Mouse (Mus musculus) adrenal gland, adult 18-20 months (tissue): ENCODE data around the gene Pcdh20. TPM values are rescaled to one million over a fixed set of nuclear protein-coding genes. Genes with fewer than 3 reads are reported as not detected.

Source experiments
- DNase-seq, 2 experiments: peaks; one replicate each; pipeline ENCODE4 v3.0.0; 2021 to 2022; ENCODE audit warnings: low spot score in 2 of 2
- long read RNA-seq, 2 experiments: library from polyadenylated mRNA; stranded (forward); transcript quantifications; one replicate each; pipeline ENCODE4 v2.0.0; 2021
- total RNA-seq, 2 experiments: library from RNA; stranded (reverse); gene quantifications; 1 replicate in 1 of 2; 2 replicates in 1 of 2; pipeline ENCODE4 v1.2.3; 2021

Pcdh20 gene
- under 1 TPM; 0.50 to 0.51 TPM for total RNA-seq
- long read RNA-seq, experiment 1, partial matches to known transcripts = 0 of 1 reads
- long read RNA-seq, experiment 1, other reads (novel, unspliced or antisense) = 0 of 1 reads
- long read RNA-seq, experiment 2, partial matches to known transcripts = 0 of 1 reads
- long read RNA-seq, experiment 2, other reads (novel, unspliced or antisense) = 0 of 1 reads

DNA sequence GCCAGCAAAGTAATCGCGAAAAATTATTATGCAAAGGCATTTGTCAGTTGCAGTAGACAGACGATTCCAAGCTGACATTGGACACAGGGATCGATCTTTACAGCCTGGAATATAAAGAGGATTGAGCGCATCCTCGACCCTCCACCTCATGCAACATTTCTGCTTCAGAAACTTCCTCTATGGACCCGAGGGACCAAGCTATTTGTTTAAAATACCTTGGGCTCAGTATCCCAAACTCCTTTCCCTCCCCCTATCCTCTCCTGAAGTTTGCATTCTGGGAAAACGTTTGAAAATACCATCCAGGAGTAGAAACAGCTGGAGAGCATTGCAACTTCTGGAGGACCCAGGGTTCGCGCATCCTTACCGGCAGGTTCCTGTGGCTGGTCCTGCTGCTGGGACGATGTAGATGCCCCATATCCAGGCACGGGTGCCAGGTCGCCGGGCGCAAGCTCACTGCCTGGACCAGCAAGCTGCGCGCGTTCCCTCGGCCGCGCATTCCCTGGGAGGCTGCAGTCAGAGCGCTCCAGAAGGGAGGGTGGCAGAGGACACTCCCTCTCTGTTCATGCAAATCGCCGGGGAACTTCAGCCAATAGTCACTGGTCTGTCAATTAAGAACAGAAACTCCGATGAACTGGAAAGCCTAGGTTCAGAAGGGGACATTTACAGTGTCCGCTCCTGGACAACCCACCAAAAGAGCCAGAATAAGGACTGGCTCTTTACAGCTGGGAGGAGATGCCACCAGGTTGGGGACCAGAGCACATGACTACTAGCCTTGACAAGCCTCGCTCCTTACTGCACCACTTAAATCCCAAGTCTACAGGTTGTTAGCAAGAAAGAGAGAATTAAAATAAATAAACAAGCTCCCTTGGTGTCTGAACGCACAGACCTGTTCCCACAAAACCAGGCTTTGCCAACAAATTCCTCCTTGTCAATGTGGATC lies at the start of gene Pcdh20:
Gene Pcdh20 (minus strand): TSS at position 902 of the 940 bp plus-strand sequence.
- no peak for DNase-seq

DNA sequence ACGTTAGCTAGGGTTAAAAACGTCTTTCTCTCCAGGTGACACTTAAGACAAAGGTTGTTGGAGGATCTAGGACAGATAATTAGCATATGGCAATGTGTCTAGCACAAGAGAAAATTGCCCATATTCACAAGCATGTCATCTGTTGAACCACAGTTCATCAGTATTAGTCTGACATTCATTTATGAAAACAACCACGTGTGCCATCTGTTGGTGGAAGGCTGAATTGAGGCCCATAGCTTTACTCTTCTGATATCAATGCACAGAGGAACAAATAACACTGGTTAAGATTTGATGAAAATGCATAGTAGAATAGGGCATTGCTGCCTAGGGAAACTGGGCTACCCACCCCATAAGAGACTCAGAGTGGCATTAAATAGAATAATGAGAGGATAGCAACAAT lies 8.7 kb upstream of the Pcdh20 start:
- no peak for DNase-seq

DNA sequence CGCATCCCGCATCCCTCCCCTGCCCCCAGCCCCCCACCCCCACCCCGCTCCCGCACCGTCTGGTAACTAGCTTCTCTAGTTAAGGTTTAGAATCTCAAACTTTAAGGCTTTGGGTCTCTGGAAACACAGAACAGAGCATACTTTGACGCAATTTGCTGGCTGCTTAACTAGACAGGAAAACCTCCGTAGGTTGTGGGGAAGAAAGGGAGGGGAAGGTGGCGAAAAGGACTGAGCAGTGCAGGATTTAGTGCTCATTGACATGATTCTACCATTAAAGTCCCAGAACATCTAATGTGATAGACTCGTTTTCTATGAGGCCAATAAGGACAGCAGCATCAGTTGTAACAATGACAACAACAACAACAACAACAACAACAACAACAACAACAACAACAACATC lies 1.2 kb downstream of the Pcdh20 start:
- no peak for DNase-seq

DNA sequence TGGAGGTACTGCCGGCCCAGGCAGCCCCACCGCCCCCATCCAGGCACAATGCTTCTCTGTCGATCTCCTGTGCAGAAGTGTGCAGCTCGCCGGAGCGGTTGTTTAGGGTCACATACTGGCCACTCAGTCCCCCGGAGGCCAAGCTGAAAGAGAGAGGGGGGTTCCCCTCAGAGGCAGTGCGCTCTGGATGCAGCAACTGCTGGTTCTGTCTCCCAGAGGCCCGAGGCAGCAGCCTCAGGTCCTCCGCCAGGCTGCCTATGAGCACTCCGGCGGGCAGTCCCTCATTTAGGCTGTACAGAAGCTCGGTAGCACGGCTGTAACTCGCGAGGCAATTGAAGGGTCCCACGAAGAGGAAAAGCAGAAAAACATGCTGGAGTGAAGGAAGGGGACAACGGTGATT lies 1.8 kb downstream of the Pcdh20 start:
- DNase-seq = no peak

DNA sequence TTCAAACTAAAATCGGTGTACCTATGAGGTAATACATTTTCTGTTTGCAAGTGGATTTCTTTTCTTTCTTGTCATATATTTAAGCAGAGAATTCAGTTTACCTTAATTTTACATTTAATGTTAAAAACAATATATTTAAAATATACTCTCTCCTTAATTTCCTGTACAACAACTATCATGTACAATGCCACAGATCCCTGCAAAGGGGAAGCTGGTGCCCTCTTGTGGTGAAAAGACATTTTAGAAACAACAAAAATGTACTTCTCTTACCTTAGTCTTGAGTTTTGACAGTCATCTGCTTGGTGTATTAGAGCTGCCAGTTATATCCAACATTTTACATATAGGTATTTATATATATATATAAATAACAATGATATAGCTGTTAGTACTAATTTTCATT lies 4.8 kb downstream of the Pcdh20 start:
- DNase-seq = peak in 1 of 2 experiments; percentile 17

DNA sequence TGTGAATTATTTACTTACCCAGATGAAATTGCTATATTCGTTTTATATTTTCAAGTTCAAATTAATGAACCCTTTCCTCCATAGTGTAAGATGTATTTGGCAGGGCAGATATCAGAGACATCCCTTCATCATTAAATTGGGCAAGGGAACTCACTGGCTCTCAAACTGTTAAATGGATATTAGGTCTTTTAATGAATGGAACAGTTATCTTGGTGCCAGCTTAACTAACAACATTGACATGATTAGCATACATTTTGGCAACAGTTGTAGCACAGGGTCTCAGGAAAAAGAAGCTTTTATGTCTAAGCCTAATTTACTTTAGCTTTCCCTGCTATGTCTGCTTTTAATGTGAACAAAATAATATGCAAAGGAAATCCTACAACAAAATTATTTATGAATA lies 6.8 kb downstream of the Pcdh20 start:
- no peak for DNase-seq

DNA sequence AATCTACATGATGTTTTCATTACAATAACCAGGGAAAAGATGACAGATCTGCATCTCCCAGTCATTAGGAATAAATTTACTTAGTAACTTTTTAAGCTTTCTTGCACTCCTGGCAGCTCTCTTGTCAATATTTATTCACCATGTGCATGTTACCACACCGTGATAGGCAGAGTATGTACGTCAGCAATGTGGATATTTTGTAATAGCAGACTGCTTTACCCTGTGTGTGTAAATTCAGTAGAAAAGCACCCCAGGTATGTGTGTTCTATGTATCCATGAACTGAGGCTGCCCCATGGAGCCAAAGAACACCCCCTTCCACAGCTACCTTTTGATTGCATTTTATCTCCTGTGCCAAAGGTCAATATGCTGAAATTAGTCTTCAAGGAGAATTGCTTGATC lies 7.8 kb downstream of the Pcdh20 start:
- no peak for DNase-seq

DNA sequence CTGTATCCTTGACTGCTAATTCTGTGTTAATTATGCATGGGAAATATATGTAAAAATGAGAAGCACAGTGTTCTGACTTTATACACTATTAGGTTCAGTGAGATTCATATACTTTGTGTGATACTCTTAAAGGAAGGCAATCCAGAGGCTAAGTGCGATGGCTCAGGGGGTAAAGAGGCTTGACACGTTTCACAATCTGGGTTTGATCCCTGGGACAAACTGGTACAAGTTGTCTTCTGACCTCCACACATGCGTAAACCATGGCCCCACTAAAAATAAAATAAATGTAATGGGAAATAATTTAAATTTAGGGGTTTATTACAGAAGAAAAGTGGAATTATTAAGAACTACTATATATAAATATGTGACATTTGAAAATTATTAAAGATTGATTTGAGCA lies 8.3 kb downstream of the Pcdh20 start:
- DNase-seq = no peak

DNA sequence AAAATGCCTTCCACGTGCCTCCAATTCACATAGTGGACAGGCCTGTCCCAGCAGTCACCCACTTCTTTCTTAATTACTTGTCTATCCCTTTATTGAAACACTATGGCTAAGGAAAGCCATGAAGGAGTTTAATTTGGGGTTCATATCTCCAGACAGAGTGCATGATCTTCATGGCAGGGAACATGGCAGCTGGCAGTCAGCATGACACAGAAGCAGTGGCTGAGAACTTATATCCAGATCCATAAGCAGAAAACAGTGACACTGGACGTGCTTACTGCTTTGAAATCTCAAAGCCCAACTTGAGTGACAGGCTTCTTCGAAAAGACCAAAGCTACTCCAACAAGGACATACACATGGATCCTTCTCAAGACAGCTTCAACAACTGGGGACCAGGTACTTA lies 10.5 kb downstream of the Pcdh20 start:
- DNase-seq = no peak

DNA sequence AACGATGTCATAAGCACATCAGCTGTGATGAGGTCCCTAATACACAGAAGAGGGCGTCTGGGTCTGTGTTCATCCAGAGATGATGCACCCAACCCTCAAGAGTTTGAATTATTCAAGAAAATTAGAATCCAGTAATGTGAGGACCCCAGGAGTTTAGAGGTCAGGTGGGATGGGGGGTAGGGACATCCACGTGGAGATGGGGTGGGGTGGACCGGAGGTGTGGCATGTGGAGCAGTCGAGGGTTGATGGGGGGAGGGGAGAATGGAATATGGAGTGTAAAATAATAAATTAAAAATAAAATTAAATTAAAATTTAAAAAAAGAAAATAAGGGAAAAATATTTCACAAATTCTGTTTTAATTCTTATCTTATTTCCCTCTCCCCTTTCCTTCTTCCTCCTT lies 27.9 kb downstream of the Pcdh20 start:
- DNase-seq = no peak

DNA sequence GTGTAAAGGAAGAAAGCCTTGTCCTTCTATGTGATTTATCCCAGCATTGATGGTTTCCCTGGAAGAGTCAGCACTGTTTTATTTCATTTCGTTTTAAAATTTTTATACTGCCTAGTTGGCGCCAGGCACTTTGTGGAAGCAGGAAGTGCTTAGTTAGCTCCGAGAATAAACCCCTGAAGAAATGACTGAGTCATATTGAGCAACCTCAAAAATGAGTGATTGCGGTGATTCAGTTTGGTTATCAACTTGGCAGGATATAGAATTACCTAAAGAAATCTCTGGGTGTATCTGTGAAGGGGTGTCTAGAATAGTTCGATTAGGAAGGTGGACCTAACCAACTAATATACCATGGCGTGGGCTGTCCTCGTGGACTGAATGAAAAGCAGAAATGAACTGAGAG lies 41.8 kb downstream of the Pcdh20 start:
- no peak for DNase-seq

DNA sequence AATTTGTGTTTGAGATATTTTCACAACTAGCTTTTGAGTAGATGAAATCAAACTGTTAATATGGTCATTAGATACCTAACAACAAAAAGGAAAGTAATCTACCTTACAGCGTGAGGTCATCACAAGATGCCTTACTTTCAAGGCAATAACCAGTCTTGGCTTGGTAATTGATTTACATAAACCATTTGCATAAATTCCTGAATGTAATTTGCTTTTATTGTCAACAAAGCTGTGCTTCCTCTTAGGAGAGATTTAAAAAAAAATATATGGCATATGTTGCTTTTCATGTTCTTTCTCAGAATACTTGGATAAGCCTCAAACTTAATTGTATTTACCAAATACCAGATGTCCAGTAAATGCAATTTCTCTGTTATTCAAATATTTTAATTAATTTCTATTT lies 43.8 kb downstream of the Pcdh20 start:
- DNase-seq = no peak
